Mouse (Mus musculus) hindbrain, embryonic 15.5 days (tissue): ENCODE measurements around the gene Tle3. TPM values are rescaled to one million over a fixed set of nuclear protein-coding genes. Genes with fewer than 3 reads are reported as not detected.
A peak's percentile ranks its signal among the peaks of the same experiment; 100 is the strongest.

Source experiments
- ATAC-seq: fragments of 200-750 bp; cut with Nextera tagmentation; 2 replicates; pipeline ENCODE4 v1.8.0; 2017; ENCODE audit warnings: low read depth, moderate number of reproducible peaks, moderate TSS enrichment; ENCODE audit not compliant: low FRiP score
- H3K27ac ChIP-seq: fragments of 300-500 bp; sonication (generic); replicated peaks from 2 replicates; pipeline ENCODE4 v1.5.1; 2015; ENCODE audit warnings: mild to moderate bottlenecking, inconsistent platforms
- H3K27me3 ChIP-seq: fragments of 300-500 bp; sonication (generic); 2 replicates; pipeline ENCODE4 v1.6.1; 2015; ENCODE audit warnings: control low read depth, inconsistent platforms
- H3K36me3 ChIP-seq: fragments of 300-500 bp; sonication (generic); 2 replicates; pipeline ENCODE4 v1.6.1; 2015; ENCODE audit warnings: control low read depth, inconsistent platforms
- H3K4me1 ChIP-seq: fragments of 300-500 bp; sonication (generic); replicated peaks from 2 replicates; pipeline ENCODE4 v1.6.1; 2015; ENCODE audit warnings: control low read depth, inconsistent platforms
- H3K4me2 ChIP-seq: fragments of 300-500 bp; sonication (generic); 2 replicates; pipeline ENCODE4 v1.6.1; 2015; ENCODE audit warnings: moderate library complexity, mild to moderate bottlenecking, inconsistent platforms
- H3K4me3 ChIP-seq: fragments of 300-500 bp; sonication (generic); 2 replicates; pipeline ENCODE4 v1.5.1; 2015; ENCODE audit warnings: mild to moderate bottlenecking, inconsistent platforms
- H3K9ac ChIP-seq: fragments of 300-500 bp; sonication (generic); 2 replicates; pipeline ENCODE4 v1.6.1; 2015; ENCODE audit warnings: inconsistent platforms
- H3K9me3 ChIP-seq: fragments of 300-500 bp; sonication (generic); 2 replicates; pipeline ENCODE4 v1.6.1; 2016; ENCODE audit warnings: control low read depth, inconsistent platforms
- WGBS: fragments of 180-500 bp; shearing (Covaris S2); methylation state at CpG from one replicate; pipeline ENCODE4 v1.1.7; 2015; 5-methylcytosine and 5-hydroxymethylcytosine counted together
- polyA plus RNA-seq: library from polyadenylated mRNA; unstranded; fragments of >200 nt; fragmentation: Nextera tagmentation; extraction: Ambion mirVana; gene quantifications from 2 replicates; pipeline ENCODE4 v1.2.1, GENCODE M21; 2015

The Tle3 gene
- polyA plus RNA-seq, 1 experiment from 2014 or later = 28.8 TPM

DNA sequence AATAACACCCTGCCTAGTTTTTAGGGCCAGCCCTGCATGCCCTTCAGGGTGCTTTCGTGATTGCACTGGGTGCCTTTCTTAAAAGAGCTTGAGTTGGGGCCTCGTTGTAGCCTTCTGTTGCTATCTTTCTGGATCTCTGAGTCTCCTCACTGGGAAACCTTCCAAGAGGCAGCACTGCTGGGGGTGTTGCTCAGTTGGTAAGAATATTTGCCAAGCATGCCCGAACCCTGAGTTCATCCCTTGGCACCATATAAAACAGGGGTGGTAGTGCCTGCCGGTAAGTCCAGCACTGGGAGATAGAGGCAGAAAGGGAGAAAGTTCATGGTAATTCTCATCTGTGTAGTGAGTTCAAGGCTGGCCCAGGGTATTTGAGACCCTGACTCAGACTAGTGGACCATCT lies 30.1 kb downstream of the Tle3 start:
- no peaks in the 10 kb centered on the region for H3K27me3 ChIP-seq
- 47% methylated on average over 4 of the region's 4 CpGs for WGBS
- H3K4me2 ChIP-seq = no peak overlapping the region
- H3K9me3 ChIP-seq = no peaks in the 10 kb centered on the region
- H3K9ac ChIP-seq = no peak overlapping the region
- no peak overlapping the region for H3K27ac ChIP-seq
- no peak overlapping the region for H3K4me3 ChIP-seq
- peaks cover 70% of the 10 kb centered on the region for H3K4me1 ChIP-seq
- ATAC-seq = no peak
- peaks cover 11% of the 10 kb centered on the region; the same call in 1 of the 2 replicates for H3K36me3 ChIP-seq

DNA sequence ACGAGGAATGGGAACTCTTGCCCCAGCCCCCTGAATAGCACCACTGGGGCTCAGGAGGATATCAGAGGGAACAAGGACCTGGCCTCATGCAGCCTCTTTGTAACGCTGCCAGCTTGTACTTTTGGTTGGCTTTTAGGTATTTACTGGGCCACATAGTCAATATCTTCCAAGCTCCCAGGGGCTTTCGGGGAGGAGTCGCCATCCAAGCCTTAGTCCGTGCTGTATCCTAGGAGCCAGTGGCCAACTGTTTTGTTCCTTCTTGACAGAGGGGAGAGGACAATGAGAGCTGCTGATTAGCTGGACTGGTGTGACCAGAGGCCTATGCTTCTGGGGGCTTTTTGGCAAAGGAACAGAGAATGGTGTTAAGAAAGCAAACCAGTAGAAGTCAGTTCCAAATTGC lies 30.6 kb downstream of the Tle3 start:
- H3K36me3 ChIP-seq = peaks cover 14% of the 10 kb centered on the region; the same call in 1 of the 2 replicates

GRCm38 (mm10) chr9:61403866-61404614 lies 31.9 kb downstream of the Tle3 start:
- 51% methylated on average over 16 of the region's 16 CpGs for WGBS
- H3K4me3 ChIP-seq = no peak overlapping the region
- peaks cover 19% of the 10 kb centered on the region; the same call in 1 of the 2 replicates for H3K36me3 ChIP-seq
- no peaks in the 10 kb centered on the region for H3K27me3 ChIP-seq
- H3K4me1 ChIP-seq = peaks cover 66% of the 10 kb centered on the region
- peak overlapping the region; percentile 81 for H3K27ac ChIP-seq
- no peak for ATAC-seq
- no peaks in the 10 kb centered on the region for H3K9me3 ChIP-seq
- no peak overlapping the region for H3K4me2 ChIP-seq
- H3K9ac ChIP-seq = no peak overlapping the region

More for the DNA sequence above, 30.6 kb downstream of the Tle3 start:
- WGBS = 31% methylated on average over 5 of the region's 5 CpGs
- H3K4me3 ChIP-seq = no peak overlapping the region
- H3K4me2 ChIP-seq = no peak overlapping the region
- peaks cover 66% of the 10 kb centered on the region for H3K4me1 ChIP-seq
- ATAC-seq = no peak
- no peak overlapping the region for H3K9ac ChIP-seq
- H3K27ac ChIP-seq = no peak overlapping the region
- no peaks in the 10 kb centered on the region for H3K27me3 ChIP-seq
- no peaks in the 10 kb centered on the region for H3K9me3 ChIP-seq

- H3K27ac ChIP-seq = peak overlapping the region; percentile 81
- H3K4me2 ChIP-seq = peak overlapping the region; percentile 47; the same call in 1 of the 2 replicates
- ATAC-seq = peak; percentile 16; the same call in 1 of the 2 replicates
- H3K9ac ChIP-seq = no peak overlapping the region
- H3K4me1 ChIP-seq = peaks cover 66% of the 10 kb centered on the region
- H3K4me3 ChIP-seq = no peak overlapping the region
- no peaks in the 10 kb centered on the region for H3K9me3 ChIP-seq
- WGBS = 26% methylated on average over 3 of the region's 3 CpGs
- peaks cover 22% of the 10 kb centered on the region for H3K36me3 ChIP-seq
- no peaks in the 10 kb centered on the region for H3K27me3 ChIP-seq
These were observed 32.4 kb downstream of the Tle3 start for GRCm38 (mm10) chr9:61404615-61404980.

DNA sequence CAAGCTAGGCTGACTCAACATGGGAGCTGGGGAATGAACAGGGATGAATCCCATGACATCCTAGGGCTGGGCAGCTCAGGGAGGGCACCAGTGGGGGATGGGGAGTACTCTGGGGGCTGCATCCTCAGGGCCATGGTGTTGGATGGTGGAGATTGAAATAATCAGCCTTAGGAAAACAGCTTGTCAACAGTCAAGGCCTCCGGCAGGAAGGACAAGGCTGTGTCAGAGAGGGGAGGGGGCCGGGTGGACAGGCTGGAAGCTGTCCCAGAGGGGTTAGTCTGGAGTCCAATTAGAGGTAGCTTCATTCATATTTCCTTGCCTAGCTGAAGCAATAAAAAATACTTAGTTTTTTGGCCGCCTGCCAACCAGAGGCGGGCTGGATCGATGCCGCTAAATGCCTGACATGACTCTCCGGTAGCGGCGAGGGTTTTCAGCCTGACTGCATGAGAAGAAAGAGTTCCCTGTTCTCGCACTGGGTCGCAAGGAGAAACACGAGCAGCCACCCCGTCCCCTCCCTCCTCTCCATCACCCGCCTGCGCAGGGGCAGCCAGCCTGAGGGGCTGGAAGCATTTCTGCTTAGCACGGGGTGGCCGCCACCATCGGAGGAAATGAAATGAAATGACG lies 32.9 kb downstream of the Tle3 start:
- Histone ChIP-seq H3K27me3 (no peaks in the 10 kb centered on the region), H3K4me1 (peaks cover 66% of the 10 kb centered on the region), H3K9ac (no peak overlapping the region), H3K36me3 (peaks cover 24% of the 10 kb centered on the region), H3K27ac (peak overlapping the region; percentile 81), H3K9me3 (no peaks in the 10 kb centered on the region), H3K4me2 (peak overlapping the region; percentile 47), H3K4me3 (no peak overlapping the region)
- whole genome bisulfite sequencing = 4% methylated on average over 19 of the region's 19 CpGs
- ATAC-seq = peak; percentile 88

- H3K27me3 ChIP-seq = no peaks in the 10 kb centered on the region
- H3K4me2 ChIP-seq = no peak overlapping the region
- ATAC-seq = no peak
- WGBS = 81% methylated on average over 1 of the region's 1 CpGs
- peaks cover 58% of the 10 kb centered on the region for H3K4me1 ChIP-seq
- H3K36me3 ChIP-seq = peaks cover 34% of the 10 kb centered on the region
- H3K9me3 ChIP-seq = no peaks in the 10 kb centered on the region
- peak overlapping the region; percentile 81 for H3K27ac ChIP-seq
- H3K4me3 ChIP-seq = no peak overlapping the region
- no peak overlapping the region for H3K9ac ChIP-seq
These were observed 34.2 kb downstream of the Tle3 start for GRCm38 (mm10) chr9:61406343-61406742.

DNA sequence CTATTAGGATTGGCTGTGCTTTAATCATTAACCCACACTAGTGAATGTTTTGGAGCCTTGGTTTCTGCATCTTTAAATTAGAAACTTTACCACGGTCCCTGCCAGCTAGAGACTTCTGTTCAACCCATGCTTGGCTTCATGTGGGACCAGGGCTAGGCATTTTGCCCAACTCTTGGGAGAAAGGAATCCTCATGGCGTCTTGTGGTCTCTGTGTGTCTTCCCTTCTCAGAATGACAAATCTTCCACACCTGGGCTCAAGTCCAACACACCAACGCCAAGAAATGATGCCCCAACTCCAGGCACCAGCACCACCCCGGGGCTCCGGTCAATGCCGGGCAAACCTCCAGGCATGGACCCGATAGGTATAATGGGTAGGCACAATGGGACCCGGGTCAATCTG lies 36.9 kb downstream of the Tle3 start:
- Histone ChIP-seq H3K4me2 (no peak overlapping the region), H3K4me1 (peaks cover 31% of the 10 kb centered on the region), H3K4me3 (no peak overlapping the region), H3K9me3 (no peaks in the 10 kb centered on the region), H3K27me3 (no peaks in the 10 kb centered on the region), H3K9ac (no peak overlapping the region), H3K27ac (no peak overlapping the region), H3K36me3 (peaks cover 61% of the 10 kb centered on the region)
- whole genome bisulfite sequencing = 63% methylated on average over 8 of the region's 8 CpGs
- no peak for ATAC-seq

- WGBS = 87% methylated on average over 14 of the region's 14 CpGs
- H3K4me1 ChIP-seq = 0 out of 2 replicates have a peak, but pooled peaks cover under 1% of the 10 kb centered on the region
- H3K27me3 ChIP-seq = no peaks in the 10 kb centered on the region
- 0 out of 2 replicates have a peak, but pooled peaks have one; percentile 36 for ATAC-seq
- no peak overlapping the region for H3K9ac ChIP-seq
- H3K27ac ChIP-seq = no peak overlapping the region
- no peak overlapping the region for H3K4me2 ChIP-seq
- no peaks in the 10 kb centered on the region for H3K9me3 ChIP-seq
- no peak overlapping the region for H3K4me3 ChIP-seq
- H3K36me3 ChIP-seq = peaks cover 85% of the 10 kb centered on the region
These were observed 41.7 kb downstream of the Tle3 start for GRCm38 (mm10) chr9:61413665-61414456.

DNA sequence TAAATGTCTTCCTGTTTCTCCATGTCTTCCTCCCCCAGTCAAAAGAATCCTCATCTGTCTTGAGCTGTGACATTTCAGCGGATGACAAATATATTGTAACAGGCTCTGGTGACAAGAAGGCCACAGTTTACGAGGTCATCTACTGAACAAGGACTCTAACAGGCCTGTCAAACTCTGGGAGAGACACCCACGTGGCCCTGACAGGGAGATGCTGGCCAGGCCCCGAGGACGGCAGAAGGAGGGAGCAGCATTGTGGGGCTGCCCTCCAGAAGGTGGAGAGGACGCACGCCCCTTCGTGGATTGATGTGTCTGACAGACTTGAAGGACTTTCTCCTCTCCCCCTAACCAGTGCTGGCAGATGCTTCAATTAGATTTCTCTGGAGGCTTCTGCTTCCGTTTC lies 44.4 kb downstream of the Tle3 start:
- no peak overlapping the region for H3K9ac ChIP-seq
- no peak overlapping the region for H3K4me3 ChIP-seq
- no peak overlapping the region for H3K4me2 ChIP-seq
- no peak overlapping the region for H3K27ac ChIP-seq
- WGBS = 64% methylated on average over 9 of the region's 9 CpGs
- no peaks in the 10 kb centered on the region for H3K4me1 ChIP-seq
- H3K27me3 ChIP-seq = no peaks in the 10 kb centered on the region
- ATAC-seq = no peak
- H3K9me3 ChIP-seq = no peaks in the 10 kb centered on the region
- H3K36me3 ChIP-seq = peaks cover 58% of the 10 kb centered on the region

DNA sequence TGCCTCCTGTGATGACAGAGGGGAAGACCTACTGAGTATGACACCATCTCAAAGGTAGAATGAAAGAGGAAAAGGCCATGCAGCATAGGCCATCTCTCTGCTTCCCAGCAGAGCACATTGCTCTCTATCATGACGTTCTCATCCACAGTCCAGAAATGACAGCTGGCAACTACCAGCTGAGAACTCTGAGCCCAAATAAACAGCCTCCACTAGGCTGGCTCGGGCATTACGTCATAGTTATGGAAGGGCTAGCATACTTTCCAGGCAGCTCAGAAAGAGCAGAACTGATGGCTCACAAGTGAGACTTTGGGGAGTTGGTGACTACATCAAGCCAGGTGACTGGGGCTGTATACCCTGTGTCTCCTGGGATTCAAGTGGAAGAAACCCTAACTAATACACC lies 49.5 kb downstream of the Tle3 start:
- Histone ChIP-seq H3K4me1 (no peaks in the 10 kb centered on the region), H3K9ac (no peak overlapping the region), H3K27me3 (no peaks in the 10 kb centered on the region), H3K4me2 (no peak overlapping the region), H3K27ac (no peak overlapping the region), H3K4me3 (no peak overlapping the region), H3K9me3 (no peaks in the 10 kb centered on the region), H3K36me3 (peaks cover 8% of the 10 kb centered on the region)
- 0 out of 2 replicates have a peak, but pooled peaks have one; percentile 23 for ATAC-seq
- 84% methylated on average over 3 of the region's 3 CpGs for WGBS

DNA sequence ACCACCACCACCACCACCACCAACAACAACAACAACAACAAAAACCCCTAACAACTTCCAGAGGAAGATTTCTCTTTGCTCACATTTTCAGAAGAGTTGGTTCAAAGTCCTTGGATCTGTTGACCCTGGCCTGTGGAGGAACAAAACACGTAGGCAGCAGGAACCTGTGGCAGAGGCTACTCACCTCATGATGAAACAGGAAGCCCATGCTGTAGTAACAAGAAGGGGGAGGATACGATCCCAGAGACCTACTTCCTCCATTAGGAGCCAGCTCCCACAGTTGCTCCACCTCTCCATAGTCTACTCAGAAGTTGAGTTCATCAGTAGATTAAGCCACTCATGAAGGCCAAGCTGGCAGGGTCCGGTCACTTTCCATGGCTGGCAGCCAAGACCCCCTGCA lies 52.1 kb downstream of the Tle3 start:
- Histone ChIP-seq H3K36me3 (no peaks in the 10 kb centered on the region), H3K4me2 (no peak overlapping the region), H3K9me3 (no peaks in the 10 kb centered on the region), H3K9ac (no peak overlapping the region), H3K27me3 (no peaks in the 10 kb centered on the region), H3K27ac (no peak overlapping the region), H3K4me1 (no peaks in the 10 kb centered on the region), H3K4me3 (no peak overlapping the region)
- ATAC-seq = no peak
- 85% methylated on average over 3 of the region's 3 CpGs for WGBS

- 74% methylated on average over 7 of the region's 7 CpGs for WGBS
- H3K4me2 ChIP-seq = no peak overlapping the region
- no peaks in the 10 kb centered on the region for H3K36me3 ChIP-seq
- H3K9me3 ChIP-seq = no peaks in the 10 kb centered on the region
- no peak for ATAC-seq
- no peak overlapping the region for H3K4me3 ChIP-seq
- no peak overlapping the region for H3K9ac ChIP-seq
- no peak overlapping the region for H3K27ac ChIP-seq
- no peaks in the 10 kb centered on the region for H3K4me1 ChIP-seq
- no peaks in the 10 kb centered on the region for H3K27me3 ChIP-seq
These were observed 54.3 kb downstream of the Tle3 start for GRCm38 (mm10) chr9:61426493-61426892.
